Mouse (Mus musculus): ENCODE results near the gene Smpdl3b. TPM values are rescaled to one million over a fixed set of nuclear protein-coding genes. Genes with fewer than 3 reads are reported as not detected.

The Smpdl3b gene
- total and polyA plus RNA-seq, 3 experiments: 0.28 to 0.69 TPM; not detected in 1

DNA sequence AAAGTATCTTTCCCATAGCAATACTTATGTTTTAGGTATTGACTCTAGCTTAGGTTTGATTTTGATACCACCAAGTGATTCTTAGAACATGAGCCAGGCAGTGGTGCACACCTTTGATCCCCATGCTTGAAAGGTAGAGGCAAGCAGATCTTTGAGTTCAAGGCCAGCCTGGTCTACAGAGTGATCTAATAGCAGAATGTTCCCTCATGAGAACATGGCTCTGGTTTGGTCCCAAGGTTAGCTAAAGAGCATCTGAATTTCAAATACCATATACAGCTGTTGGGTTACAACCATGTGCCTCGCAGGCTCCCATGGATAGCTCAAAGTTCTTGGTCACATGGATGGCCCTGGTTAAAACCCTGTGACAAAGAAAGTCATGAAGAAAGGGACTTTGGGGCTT lies 38.8 kb downstream of the Smpdl3b start:
- no peaks in the 10 kb centered on the region for H3K27me3 ChIP-seq (ENCODE audit: control insufficient read depth in 1 of 2, insufficient read depth in 2 of 2, low read length in 2 of 2)
- H3K36me3 ChIP-seq (ENCODE audit: control insufficient read depth in 1 of 2, insufficient read depth in 2 of 2, low read length in 2 of 2): peaks cover 0 to 3% of the 10 kb centered on the region in 2 experiments; a peak in 1 of 4 replicates
- TF ChIP-seq ZMIZ1 (IDR thresholded peaks at IDR 0.05; ENCODE audit: low read depth, low read length) (no peak), E2F4 (IDR thresholded peaks at IDR 0.05; ENCODE audit: borderline replicate concordance, low read depth, low read length) (no peak), KAT2A (conservative IDR thresholded peaks at IDR 0.05; ENCODE audit: low read depth, low read length) (no peak), ZKSCAN1 (IDR thresholded peaks at IDR 0.05; ENCODE audit: low read depth, low read length) (no peak)
- H3K9ac ChIP-seq (ENCODE audit: control insufficient read depth, low read depth, low read length, poor library complexity, severe bottlenecking): no peak overlapping the region
- no peaks in the 10 kb centered on the region for H3K79me2 ChIP-seq (ENCODE audit: control insufficient read depth, insufficient read depth, low read length, poor library complexity)
- no peak overlapping the region for H3K27ac ChIP-seq (ENCODE audit: control insufficient read depth, low read depth, low read length)
- DNase-seq (ENCODE audit: low read depth, low spot score): no peak
- no peaks in the 10 kb centered on the region for H3K4me1 ChIP-seq (ENCODE audit: control insufficient read depth in 1 of 2, insufficient read depth in 2 of 2, low read length in 2 of 2)
- H3K4me3 ChIP-seq (ENCODE audit: control insufficient read depth in 1 of 2, insufficient read depth in 1 of 2, low read depth in 2 of 2, low read length in 2 of 2): no peak overlapping the region
- H3K9me3 ChIP-seq (replicated peaks; ENCODE audit: insufficient read depth, low read length): no peaks in the 10 kb centered on the region

DNA sequence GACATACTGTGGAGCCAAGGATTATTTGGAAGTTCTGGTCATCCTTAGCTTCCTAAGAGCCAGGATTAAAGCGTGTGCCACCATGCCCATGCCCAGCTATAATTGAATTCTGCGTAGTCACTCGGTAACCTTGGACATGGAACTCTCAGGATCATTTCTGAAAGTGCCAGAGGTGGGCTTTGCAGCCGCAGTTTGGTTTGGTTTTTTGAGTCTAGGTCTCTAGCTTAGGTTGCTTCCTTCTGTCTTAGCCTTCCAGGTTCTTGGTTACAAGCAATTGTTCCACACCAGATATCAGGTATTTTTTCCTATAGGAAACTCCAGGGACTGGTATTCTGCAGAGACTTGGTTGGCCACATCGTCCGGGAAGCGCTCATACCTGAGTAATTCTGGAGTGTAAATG lies 43.9 kb downstream of the Smpdl3b start:
- no peak overlapping the region for H3K9ac ChIP-seq (ENCODE audit: control insufficient read depth, low read depth, low read length, poor library complexity, severe bottlenecking)
- H3K9me3 ChIP-seq (replicated peaks; ENCODE audit: insufficient read depth, low read length): no peaks in the 10 kb centered on the region
- no peak overlapping the region for H3K27ac ChIP-seq (ENCODE audit: control insufficient read depth, low read depth, low read length)
- H3K79me2 ChIP-seq (ENCODE audit: control insufficient read depth, insufficient read depth, low read length, poor library complexity): no peaks in the 10 kb centered on the region
- no peak for TF ChIP-seq ZKSCAN1 (IDR thresholded peaks at IDR 0.05; ENCODE audit: low read depth, low read length)
- no peak for TF ChIP-seq USF1 (IDR thresholded peaks at IDR 0.05; ENCODE audit: low read depth, low read length)
- no peak overlapping the region for H3K4me3 ChIP-seq (ENCODE audit: control insufficient read depth in 1 of 2, insufficient read depth in 1 of 2, low read depth in 2 of 2, low read length in 2 of 2)
- no peak for DNase-seq (ENCODE audit: low read depth, low spot score)
- H3K27me3 ChIP-seq (ENCODE audit: control insufficient read depth in 1 of 2, insufficient read depth in 2 of 2, low read length in 2 of 2): no peaks in the 10 kb centered on the region
- peaks cover 0 to 4% of the 10 kb centered on the region in 2 experiments; a peak in 2 of 4 replicates for H3K36me3 ChIP-seq (ENCODE audit: control insufficient read depth in 1 of 2, insufficient read depth in 2 of 2, low read length in 2 of 2)
- H3K4me1 ChIP-seq (ENCODE audit: control insufficient read depth in 1 of 2, insufficient read depth in 2 of 2, low read length in 2 of 2): no peaks in the 10 kb centered on the region

DNA sequence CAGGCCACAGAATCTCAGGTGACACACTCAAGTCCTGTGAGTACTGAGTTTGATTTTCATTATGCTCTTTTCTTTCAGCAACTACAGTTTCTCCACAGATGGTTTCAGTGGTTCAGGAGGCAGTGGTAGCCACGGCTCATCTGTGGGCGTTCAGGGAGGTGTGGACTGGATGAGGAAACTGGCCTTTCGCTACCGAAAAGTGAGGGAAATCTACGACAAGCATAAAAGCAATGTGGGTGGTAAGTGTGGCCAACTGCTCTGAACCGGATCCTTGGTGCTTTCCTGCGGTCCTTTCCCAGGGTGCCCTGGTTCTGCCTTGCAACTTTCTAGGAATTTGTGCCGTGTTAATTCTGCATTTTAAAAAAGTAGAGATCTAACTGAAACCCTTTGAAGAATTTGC lies 50.2 kb downstream of the Smpdl3b start:
- Histone ChIP-seq H3K36me3 (ENCODE audit: control insufficient read depth in 1 of 2, insufficient read depth in 2 of 2, low read length in 2 of 2) (peaks cover 0 to 15% of the 10 kb centered on the region in 2 experiments; a peak in 2 of 4 replicates), H3K4me3 (ENCODE audit: control insufficient read depth in 1 of 2, insufficient read depth in 1 of 2, low read depth in 2 of 2, low read length in 2 of 2) (no peak overlapping the region), H3K9me3 (replicated peaks; ENCODE audit: insufficient read depth, low read length) (no peaks in the 10 kb centered on the region), H3K4me1 (ENCODE audit: control insufficient read depth in 1 of 2, insufficient read depth in 2 of 2, low read length in 2 of 2) (no peaks in the 10 kb centered on the region), H3K79me2 (ENCODE audit: control insufficient read depth, insufficient read depth, low read length, poor library complexity) (no peaks in the 10 kb centered on the region), H3K27me3 (ENCODE audit: control insufficient read depth in 1 of 2, insufficient read depth in 2 of 2, low read length in 2 of 2) (no peaks in the 10 kb centered on the region), H3K9ac (ENCODE audit: control insufficient read depth, low read depth, low read length, poor library complexity, severe bottlenecking) (no peak overlapping the region), H3K27ac (ENCODE audit: control insufficient read depth, low read depth, low read length) (no peak overlapping the region)
- TF ChIP-seq ZC3H11A (IDR thresholded peaks at IDR 0.05; ENCODE audit: low read depth, low read length) (no peak), CTCF (IDR thresholded peaks at IDR 0.05 in 2 of 3, conservative IDR thresholded peaks at IDR 0.05 in 1 of 3; ENCODE audit: control insufficient read depth in 1 of 3, insufficient read depth in 1 of 3, low read depth in 2 of 3, low read length in 3 of 3, poor library complexity in 1 of 3, severe bottlenecking in 1 of 3) (no peak), SMC3 (IDR thresholded peaks at IDR 0.05; ENCODE audit: low read depth, low read length) (no peak), NRF1 (IDR thresholded peaks at IDR 0.05; ENCODE audit: insufficient read depth, low read depth, low read length, poor library complexity, severe bottlenecking) (no peak), KAT2A (conservative IDR thresholded peaks at IDR 0.05; ENCODE audit: low read depth, low read length) (no peak), NELFE (IDR thresholded peaks at IDR 0.05; ENCODE audit: low read depth, low read length) (no peak), MAFK (IDR thresholded peaks at IDR 0.05; ENCODE audit: borderline replicate concordance, low read depth, low read length) (no peak), ETS1 (IDR thresholded peaks at IDR 0.05; ENCODE audit: low read depth, low read length) (no peak), ZKSCAN1 (IDR thresholded peaks at IDR 0.05; ENCODE audit: low read depth, low read length) (no peak), TBP (IDR thresholded peaks at IDR 0.05; ENCODE audit: low read depth, low read length) (no peak), MAX (IDR thresholded peaks at IDR 0.05; ENCODE audit: low read length) (no peak), RAD21 (IDR thresholded peaks at IDR 0.05; ENCODE audit: low read depth, low read length) (no peak), CHD1 (IDR thresholded peaks at IDR 0.05; ENCODE audit: low read depth, low read length) (no peak), MYB (IDR thresholded peaks at IDR 0.05; ENCODE audit: low read depth, low read length) (no peak), USF2 (IDR thresholded peaks at IDR 0.05; ENCODE audit: borderline replicate concordance in 1 of 2, insufficient read depth in 1 of 2, low read depth in 1 of 2, low read length in 2 of 2) (no peak), MXI1 (IDR thresholded peaks at IDR 0.05; ENCODE audit: low read depth, low read length) (no peak), JUND (IDR thresholded peaks at IDR 0.05; ENCODE audit: low read depth, low read length) (no peak), POLR2AphosphoS5 (IDR thresholded peaks at IDR 0.05; ENCODE audit: borderline replicate concordance, low read depth, low read length) (no peak)
- DNase-seq (ENCODE audit: low read depth, low spot score): no peak

Measured in MEL (cell line).